Mouse (Mus musculus) heart, adult 2 months (tissue): ENCODE results near the gene Pla2g1b.

Experiments used
- CTCF ChIP-seq: fragments of 200-600 bp; IDR thresholded peaks from 2 replicates; pipeline ENCODE4 v1.8.1; 2022; ENCODE audit warnings: antibody characterized with exemption, mild to moderate bottlenecking, moderate library complexity
- POLR2A ChIP-seq: fragments of 200-500 bp; IDR thresholded peaks from 2 replicates; pipeline ENCODE4 v1.6.1; 2011; ENCODE audit warnings: mild to moderate bottlenecking, low read depth, low read length, control low read depth; ENCODE audit not compliant: insufficient read depth

DNA sequence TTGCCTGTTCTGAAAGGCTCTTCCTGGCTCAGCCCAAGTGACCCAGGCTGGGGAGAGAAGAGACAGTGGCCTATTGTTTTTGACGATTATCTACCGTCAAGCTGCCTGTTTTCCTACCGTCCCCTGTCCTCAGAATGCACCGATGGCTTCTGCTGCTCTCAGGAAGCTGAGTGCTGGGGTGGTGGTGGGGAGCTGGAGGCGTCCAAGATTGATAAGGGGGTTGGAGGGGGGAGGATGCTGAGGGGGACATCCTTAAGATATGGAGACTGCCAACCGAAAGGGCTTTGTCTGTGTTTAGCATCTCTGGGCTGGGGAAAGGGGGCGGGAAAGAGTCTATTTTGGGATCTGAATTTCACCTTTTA is 34.2 kb upstream of the Pla2g1b start:
- TF ChIP-seq CTCF (no peak), POLR2A (no peak)
